Mouse (Mus musculus): ENCODE measurements around the gene Tgds. TPM values are rescaled to one million over a fixed set of nuclear protein-coding genes. Genes with fewer than 3 reads are reported as not detected.
"Not testable (repeated sequence)": the region's sequence is repeated elsewhere in the genome, so short reads cannot be mapped to it uniquely, and the experiment has no call there.

The Tgds gene
- total RNA-seq, 2 experiments from 2014 or later: 14.1 to 15.6 TPM

GRCm38 (mm10) chr14:118136744-118137452 lies 4.3 kb upstream of the Tgds start, which contains the start of gene Gpr180:
Gpr180 (plus strand) TSS chr14:118137158.
- DNase-seq (ENCODE audit: low spot score in 2 of 2): peak; percentile 92 to 98

DNA sequence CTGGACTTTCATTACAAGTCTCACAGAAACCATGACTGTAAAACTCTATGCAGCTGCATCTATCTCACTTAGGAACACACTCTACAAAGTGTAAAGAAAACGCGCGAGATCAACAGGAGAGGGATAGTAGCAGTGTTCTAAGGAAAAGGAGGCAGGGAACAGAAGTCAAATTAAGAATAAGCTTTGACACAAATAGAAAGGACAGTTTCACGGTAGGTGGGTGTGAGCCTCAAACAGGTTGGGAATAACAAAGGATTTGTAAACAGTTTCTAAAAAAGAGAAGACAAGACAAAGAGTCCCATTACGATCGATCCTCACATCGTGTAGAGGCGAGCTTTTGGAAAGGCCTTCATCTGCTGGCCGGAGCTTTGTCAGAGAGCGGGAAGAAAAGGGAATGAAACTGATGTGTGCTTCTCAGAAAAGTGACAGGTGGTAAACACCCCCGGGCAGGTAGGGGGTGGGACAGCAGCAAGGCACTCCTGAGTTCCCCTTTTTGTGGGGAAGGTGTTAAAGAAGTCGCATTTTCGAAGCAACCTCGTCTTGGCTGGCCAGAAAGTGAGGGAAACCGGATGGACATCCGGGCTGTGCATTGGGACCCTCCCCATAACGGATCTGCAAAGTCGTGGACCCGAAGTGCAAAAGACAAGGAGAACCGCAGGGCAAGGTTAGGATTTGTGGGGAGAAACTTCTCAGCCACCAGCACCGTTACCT lies 469 bp downstream of the Tgds start:
- no peak for DNase-seq (ENCODE audit: low spot score in 2 of 2)

GRCm38 (mm10) chr14:118131472-118131871 lies 1.1 kb downstream of the Tgds start:
- DNase-seq (ENCODE audit: low spot score in 2 of 2): no peak

DNA sequence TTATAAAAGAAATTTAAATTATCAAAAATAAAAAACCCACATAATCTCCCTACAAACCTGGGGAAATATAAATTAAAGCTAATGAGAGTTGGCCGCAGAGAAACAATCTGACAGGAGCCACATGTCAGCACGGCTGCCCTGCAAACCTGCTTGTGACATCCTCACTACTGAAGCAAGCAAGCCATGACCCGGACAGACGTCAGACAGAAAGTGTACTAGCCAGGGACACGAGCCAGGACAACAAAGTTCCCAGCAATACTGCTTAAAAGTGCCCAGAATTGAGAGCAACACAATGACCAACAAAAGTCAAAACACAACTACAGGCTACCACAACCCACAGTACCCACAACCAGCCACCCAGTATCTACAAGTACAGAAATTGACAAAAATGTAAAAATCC lies 6.3 kb downstream of the Tgds start:
- DNase-seq (ENCODE audit: low spot score in 2 of 2): no peak

DNA sequence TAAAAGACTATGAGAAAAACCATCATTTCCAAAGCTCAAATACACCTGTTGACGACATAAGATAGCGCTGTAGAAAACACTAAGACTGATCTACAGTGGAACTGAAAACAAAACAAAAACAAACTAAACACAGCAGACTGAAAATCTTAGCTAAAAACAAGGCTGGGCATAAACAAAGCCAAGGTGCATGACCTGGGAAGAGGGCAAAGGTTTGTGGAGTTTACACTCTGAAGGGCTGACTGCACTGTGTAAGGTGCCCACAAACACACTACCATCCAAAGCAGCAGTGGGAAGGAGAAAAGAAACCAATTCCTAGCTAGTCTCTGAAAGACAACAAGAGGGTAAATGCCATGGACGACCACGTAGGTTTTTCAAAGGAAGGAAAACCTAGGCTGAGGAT lies 7.8 kb downstream of the Tgds start:
- no peak for DNase-seq (ENCODE audit: low spot score in 2 of 2)

DNA sequence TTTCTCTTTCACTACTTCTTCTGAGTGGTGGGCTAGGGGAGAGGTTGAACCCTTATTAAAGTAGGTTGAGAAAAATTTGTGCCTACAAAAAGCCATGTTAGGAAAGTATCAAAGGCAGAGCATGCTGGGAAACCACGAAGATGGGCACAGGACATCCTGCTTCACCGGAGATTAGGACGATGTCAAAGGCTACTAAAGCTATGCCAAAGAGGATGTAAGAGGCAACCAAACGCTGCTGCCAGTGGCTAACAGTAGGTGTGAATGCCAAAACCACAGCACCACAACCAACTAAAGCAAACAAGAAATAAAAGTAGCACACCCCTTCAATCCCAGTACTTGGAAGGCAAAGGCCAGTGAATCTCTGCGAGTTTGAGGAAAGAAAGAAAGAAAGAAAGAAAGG lies 8.4 kb downstream of the Tgds start:
- DNase-seq (ENCODE audit: low spot score in 2 of 2): no peak

- no peak for DNase-seq (ENCODE audit: low spot score in 2 of 2)
Observed at GRCm38 (mm10) chr14:118113116-118113515, 19.4 kb downstream of the Tgds start.

- DNase-seq (ENCODE audit: low spot score in 2 of 2): not testable (repeated sequence)
Observed at GRCm38 (mm10) chr14:118107479-118107878, 25.1 kb downstream of the Tgds start.

DNA sequence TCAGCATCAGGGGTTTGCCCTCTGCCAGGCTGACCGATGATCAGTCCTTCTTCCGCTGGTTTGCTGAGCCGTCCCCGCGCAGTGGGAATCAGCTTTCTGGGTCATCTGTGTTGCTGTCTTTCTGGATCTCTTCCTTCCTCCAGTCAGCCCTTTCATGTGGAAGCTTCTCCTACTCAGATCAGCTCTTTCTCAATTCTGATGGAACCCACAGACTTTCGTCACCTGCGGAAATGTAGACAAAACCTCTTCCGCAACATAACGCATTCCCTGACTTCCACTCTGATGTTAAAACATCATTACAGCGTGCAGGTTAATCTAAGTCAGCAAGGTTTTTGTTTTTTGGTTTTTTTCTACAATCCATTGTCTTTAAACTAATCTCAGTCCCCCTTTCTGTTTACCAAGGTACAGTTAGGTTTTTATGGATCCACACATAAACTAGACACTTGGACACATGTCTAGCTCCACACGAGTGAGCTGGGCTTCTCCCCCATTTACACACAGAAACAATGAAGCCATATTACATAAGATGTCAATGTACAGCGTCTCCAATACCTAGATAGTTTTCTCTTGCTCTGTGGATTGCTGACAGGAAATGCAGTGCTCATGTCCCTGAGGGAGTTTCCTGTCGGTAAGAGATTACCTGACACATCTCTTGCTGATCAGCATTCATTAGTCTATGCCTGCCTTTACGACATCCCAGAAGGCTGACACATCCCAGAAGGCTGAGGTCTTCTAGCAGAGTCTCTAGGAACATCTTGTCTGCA lies 31.1 kb downstream of the Tgds start:
- DNase-seq (ENCODE audit: low spot score in 2 of 2): no peak

DNA sequence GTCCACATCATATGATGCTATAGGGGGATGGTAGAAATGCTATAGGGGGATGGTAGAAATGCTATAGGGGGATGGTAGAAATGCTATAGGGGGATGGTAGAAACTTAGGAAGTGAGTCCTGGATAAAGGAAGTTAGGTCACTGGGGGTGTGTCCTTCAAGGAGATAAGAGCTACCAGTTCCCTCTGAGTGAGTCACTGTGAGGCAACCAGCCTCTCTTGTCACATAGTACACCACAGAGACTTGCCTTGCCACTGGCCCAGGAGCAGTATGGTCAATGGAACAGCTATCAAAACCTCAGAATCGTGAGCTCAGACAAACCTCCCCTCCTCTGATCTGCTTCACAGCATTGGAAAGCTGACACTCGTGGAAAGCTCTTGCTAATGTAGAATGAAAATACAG lies 34.3 kb downstream of the Tgds start:
- DNase-seq (ENCODE audit: low spot score in 2 of 2): no peak

DNA sequence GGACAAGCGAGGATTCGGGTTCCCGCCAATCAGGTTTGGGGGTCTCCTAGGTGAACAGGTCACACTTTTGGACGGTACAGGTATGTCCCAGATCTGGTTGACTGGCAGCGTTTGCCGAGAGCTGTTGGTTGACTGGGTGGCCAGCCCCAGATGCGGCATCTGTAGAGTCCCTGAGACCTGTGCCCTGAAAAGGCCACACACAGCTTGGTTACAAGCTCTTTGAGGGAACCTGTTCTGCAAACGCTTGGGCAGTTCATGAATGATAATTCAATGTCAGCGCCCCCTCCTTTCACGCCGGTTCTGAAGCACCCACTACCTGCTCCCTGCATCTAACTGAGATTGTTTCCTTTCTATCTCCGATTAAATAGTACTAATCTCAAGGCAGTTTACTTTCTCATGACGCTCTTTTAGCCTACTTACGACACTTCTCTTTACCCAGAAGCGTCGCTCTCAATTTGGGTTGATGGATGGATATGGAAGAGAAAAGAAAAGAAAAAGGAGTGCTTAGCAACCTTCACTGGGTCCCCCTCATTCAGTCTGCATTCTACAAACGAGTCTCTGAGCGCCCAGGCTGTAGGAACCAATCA lies 42.7 kb downstream of the Tgds start:
- no peak for DNase-seq (ENCODE audit: low spot score in 2 of 2)

- DNase-seq (ENCODE audit: low spot score in 2 of 2): peak; percentile 93 to 95
Observed at GRCm38 (mm10) chr14:118089215-118089805, 43.2 kb downstream of the Tgds start.

- no peak for DNase-seq (ENCODE audit: low spot score in 2 of 2)
Observed at GRCm38 (mm10) chr14:118088437-118089207, 43.9 kb downstream of the Tgds start.

- DNase-seq (ENCODE audit: low spot score in 2 of 2): no peak
Observed at GRCm38 (mm10) chr14:118086271-118087035, 46.1 kb downstream of the Tgds start.

DNA sequence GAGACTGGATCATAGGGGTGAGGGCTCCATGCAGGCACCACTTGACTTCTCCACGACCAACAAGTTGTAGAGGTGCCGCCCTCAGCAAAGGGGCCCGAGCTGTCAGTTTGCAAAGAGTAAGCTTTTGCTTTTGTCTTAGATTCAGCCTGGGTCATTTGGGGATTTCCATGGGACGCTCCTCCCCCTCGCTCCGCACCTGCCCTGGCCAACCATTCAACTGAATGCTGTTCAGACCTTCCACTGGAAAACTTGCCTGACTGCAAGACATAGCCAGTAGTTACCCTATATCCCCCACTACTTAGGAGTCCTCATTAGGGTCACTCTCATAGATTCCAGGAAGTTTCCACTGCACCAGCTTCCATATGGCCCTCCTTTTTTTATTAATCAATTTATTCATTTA lies 48.7 kb downstream of the Tgds start:
- DNase-seq (ENCODE audit: low spot score in 2 of 2): no peak

DNA sequence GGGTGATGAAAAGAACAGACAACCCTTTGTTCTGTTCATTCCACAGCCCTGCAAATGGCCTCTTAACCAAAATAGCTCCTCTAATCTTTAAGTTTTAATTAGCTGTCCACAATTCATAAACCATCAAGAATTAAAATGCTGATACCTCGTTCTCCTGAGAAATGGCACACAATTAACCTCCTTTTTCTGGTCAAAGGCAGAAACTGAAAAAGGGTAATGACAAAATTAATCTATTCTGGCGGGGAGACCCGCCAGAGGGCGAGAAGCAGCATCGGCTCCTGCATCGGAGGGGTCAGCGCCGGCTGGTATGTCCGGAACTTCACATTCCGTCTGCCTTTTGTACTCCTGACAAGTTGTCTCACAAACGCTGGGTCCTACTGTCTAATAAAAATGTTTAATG lies 51.9 kb downstream of the Tgds start:
- no peak for DNase-seq (ENCODE audit: low spot score in 2 of 2)

GRCm38 (mm10) chr14:118070100-118070499 lies 62.5 kb downstream of the Tgds start:
- DNase-seq (ENCODE audit: low spot score in 2 of 2): no peak

DNA sequence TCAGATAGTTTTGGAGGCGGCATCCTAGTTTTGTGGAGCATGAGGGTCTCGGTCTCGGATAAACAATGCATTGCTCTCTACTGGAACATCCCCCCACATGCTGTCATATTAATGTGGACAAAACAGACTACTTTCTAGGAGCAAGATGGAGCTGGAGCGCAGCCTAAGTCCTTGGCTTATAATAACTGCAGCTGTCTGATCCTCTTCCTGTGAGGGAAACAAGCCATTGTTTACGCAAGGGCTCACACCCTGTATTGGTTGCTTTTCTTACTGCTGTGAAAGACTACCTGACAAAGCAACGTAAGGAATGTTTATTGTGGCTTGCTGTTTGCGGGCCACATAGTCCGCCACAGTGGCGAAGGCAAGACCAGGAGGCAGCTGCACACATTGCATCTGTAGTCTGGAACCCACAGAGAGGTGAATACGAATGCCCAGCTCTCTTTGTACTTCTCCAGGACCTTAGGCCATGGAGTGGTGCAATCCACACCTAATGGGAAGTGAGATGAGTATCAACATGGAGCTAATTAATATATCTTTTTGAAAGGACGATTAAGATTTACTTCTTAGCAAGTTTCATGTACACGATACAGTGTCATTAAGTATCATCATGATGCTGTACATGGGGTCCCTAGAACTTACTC lies 63.0 kb downstream of the Tgds start:
- peak in 1 of 2 experiments; percentile 19 for DNase-seq (ENCODE audit: low spot score in 2 of 2)

All from gastrocnemius, postnatal 4 days (tissue).